Mouse (Mus musculus): ENCODE measurements around the gene Gns.

Gns gene

GRCm38 (mm10) chr10:121401005-121401404 lies 36.1 kb downstream of the Gns start:
- no peak for DNase-seq (ENCODE audit: low read depth, low spot score)

GRCm38 (mm10) chr10:121403104-121403503 lies 38.2 kb downstream of the Gns start:
- no peak for DNase-seq (ENCODE audit: low read depth, low spot score)

GRCm38 (mm10) chr10:121403946-121404345 lies 39.1 kb downstream of the Gns start:
- no peak for DNase-seq (ENCODE audit: low read depth, low spot score)

DNA sequence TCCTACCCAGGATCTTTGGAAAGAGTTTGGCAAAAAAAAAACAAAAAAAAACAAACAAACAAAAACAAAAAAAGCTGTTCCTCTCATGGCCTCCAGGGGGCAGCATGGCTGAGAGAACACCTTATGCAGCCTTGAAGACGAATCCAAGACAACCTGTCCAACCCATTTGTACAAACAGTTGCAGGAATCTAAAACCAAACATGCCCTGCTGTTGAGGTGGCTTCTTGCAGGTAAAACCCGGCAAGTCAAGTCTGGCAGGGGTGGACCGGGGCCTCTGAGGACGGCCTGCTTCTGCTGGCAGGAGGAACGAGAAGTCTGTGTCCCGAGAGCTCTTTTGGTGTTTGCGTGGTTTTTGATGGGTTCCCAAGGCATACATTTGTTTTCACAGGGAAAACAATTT lies 44.8 kb downstream of the Gns start:
- peak; percentile 66 for DNase-seq (ENCODE audit: low read depth, low spot score)

DNA sequence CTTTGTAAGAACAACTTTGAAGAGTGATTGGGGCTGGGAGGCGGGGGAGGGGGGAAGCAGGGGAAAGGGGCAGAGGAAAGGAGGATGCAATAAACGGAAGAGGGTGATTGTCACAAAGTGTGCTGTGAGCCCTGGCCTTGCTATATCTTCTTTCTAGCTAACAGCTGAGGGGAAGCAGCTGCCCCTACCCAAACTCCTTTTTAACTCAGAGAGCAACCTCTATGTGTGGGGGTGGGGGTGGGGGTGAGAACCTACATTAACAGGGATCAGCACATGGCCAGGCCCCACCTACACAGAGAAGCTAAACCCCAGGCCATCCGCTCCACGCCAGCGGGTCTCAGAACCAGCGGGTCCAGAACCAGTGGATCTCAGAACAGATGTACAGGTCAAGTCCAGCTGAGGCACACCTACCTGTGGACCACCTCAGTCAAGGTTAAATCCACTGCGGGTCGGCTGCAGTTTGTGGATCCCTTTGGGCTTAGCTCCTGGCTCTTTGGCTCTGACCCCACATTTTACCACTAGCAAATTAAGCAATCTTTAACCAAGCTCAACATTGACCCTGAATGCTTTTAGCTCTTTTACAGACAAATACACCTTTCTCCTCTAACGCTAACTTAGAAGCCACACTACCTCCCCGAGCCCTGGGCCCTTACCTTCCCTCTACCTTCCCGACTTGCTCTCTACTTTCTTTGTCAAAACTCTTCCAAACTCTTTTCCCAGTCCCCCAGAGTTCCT lies 47.0 kb downstream of the Gns start:
- no peak for DNase-seq (ENCODE audit: low read depth, low spot score)

DNA sequence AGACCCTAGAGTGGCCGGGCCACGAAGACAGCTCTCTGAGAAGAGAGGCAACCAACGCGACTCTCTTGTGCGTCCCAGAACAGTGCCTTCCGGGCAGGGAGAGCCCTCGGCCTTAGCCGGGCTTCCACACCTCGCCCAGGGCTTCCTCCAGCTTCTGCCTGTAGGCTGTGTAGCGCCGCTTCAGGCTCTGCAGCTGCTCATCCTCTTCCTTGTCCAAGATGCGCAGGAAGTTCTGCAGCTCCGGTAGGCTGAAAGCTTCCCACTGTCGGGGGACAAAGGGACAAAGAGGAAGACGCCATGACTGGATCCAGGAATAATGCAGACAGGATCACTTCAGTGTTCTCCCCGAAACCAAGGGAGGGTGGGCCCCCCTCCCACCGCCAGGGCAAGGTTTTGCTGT lies 47.9 kb downstream of the Gns start:
- DNase-seq (ENCODE audit: low read depth, low spot score) = no peak

DNA sequence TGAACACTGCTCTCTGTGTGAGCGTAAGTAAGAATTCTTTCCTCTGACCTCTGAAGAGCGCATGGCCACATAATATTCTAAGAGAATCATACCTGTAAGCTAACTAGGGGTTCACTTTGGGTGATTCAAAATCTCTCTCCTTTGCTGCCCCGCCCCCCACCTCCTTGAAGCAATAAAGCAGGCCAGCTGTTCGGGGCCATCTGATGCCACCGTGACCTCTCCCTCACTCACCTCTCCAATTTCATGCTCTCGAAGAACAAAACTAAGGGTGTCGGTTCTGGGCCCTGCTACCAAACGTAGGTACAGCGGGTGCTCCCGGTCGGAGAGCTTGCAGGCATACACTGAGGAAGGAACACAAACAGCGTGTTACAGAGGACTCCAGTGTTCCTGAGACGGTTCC lies 49.2 kb downstream of the Gns start:
- DNase-seq (ENCODE audit: low read depth, low spot score) = no peak

- no peak for DNase-seq (ENCODE audit: low read depth, low spot score)
Measured at GRCm38 (mm10) chr10:121418835-121419234, 53.9 kb downstream of the Gns start.

DNA sequence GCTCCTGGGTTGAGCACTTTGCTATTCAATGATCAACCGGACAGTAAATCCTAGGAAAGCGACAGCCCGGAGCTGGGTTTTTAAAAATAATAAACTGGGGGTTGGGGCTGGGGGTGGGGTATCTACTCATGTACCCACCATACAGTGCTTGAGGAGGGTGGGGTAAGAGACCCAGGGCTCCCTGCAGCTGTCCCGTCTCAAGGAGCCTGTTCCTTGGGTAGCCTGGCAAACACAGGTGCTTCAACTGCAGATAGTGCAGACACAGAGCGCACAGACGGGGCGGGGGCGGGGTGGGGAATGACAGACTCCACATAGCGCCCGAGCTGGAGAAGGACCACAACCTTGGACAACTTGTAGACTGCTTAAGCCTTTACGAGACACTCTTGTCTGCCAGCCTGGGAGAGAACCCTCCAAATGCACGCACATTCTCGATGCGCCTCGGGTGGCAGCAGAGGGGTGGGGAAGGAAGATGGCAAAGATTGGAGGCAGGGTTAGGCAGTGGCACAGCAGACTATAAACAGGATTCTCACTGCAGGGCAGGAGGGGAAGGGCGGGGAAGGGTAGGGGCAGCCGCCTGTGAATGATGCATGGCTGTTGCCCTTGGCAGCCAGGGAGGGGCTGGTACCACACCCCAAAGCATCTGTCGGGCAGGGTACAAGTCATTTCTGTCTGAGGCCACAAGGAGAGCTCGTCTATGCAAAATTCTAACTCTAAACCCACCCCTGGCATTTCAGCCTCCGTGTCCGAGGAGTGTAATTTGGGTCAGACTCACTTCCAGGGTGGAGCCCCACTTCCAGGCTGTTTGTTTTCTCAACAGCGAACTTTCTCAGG lies 55.0 kb downstream of the Gns start:
- DNase-seq (ENCODE audit: low read depth, low spot score) = peak; percentile 81

- no peak for DNase-seq (ENCODE audit: low read depth, low spot score)
Measured at GRCm38 (mm10) chr10:121421023-121421422, 56.1 kb downstream of the Gns start.

- no peak for DNase-seq (ENCODE audit: low read depth, low spot score)
Measured at GRCm38 (mm10) chr10:121421657-121422290, 56.9 kb downstream of the Gns start.

DNA sequence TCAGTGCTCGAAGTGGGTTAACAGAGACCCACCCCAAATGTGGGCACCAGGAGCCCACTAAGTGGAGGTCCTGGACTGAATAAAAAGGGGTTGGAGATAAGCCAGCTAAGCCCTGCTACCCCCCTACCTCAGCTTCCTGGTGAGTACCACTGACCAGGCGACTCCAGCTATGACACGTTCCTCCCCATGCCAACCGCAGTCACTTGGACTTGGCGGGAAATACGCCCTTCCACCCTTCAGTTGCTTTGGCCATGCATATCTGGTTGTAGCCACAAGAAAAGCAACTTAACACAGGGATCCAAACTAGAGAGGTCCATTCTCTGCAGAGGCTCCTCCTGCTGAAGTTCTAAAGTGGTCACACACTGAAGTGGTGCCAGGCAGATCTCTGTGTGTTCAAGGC lies 57.4 kb downstream of the Gns start:
- DNase-seq (ENCODE audit: low read depth, low spot score) = no peak

- peak; percentile 86 for DNase-seq (ENCODE audit: low read depth, low spot score)
Measured at GRCm38 (mm10) chr10:121423541-121424349, 58.9 kb downstream of the Gns start.

- no peak for DNase-seq (ENCODE audit: low read depth, low spot score)
Measured at GRCm38 (mm10) chr10:121424455-121424854, 59.6 kb downstream of the Gns start.

DNA sequence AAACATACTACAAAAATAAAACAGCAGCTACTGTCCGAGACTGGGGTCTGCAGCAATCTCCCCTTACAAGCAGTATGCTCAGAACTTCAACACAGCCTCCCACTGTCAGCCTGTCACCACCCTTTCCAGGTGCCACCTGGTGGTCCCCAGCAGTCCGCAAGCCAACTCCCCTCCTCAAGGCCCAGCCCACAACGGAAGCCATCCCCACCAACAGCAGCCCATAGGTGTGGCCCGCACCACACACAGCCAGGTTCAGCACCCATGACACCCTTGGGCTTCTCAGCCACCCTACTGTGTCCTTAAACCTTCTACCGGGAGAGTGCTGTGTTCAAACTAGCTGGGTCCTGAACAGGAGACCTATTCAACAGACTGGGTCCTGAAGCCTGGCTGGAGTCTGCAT lies 60.2 kb downstream of the Gns start:
- DNase-seq (ENCODE audit: low read depth, low spot score) = peak; percentile 40

DNA sequence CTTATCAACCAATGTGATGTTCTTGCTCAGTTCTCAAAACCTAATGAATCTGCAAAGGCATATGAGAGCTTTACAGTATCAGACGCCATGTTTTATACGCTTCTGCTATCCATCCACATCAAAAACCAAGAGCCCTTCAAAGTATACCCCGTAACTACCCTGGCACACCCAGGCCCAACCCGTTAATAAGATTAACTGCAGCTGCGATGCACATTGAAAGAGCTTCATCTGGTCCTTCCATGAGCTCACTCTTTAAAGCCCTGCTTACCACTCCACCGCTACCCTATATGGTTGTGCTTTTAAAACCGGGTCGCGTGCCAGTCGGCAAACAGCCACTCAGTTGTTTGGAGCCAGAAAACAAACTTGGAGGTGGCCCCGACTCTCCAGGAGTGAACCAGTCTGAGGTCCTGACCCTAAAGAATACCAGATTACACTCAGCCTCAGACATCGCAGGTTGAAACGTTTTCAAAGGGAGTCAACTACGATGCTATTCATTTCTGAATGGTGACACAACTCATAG lies 60.7 kb downstream of the Gns start:
- DNase-seq (ENCODE audit: low read depth, low spot score) = no peak

GRCm38 (mm10) chr10:121426458-121427070 lies 61.7 kb downstream of the Gns start:
- DNase-seq (ENCODE audit: low read depth, low spot score) = no peak

- DNase-seq (ENCODE audit: low read depth, low spot score) = peak; percentile 83
Measured at GRCm38 (mm10) chr10:121427136-121427535, 62.2 kb downstream of the Gns start.

GRCm38 (mm10) chr10:121428011-121428711 lies 63.3 kb downstream of the Gns start:
- DNase-seq (ENCODE audit: low read depth, low spot score) = peak; percentile 62

GRCm38 (mm10) chr10:121429089-121429488 lies 64.2 kb downstream of the Gns start:
- no peak for DNase-seq (ENCODE audit: low read depth, low spot score)

Measured in A20 (cell line).